Mouse (Mus musculus) liver, adult 2 months (tissue): ENCODE results near the gene Nuak2.

Experiments
- CTCF ChIP-seq: fragments of 200-500 bp; IDR thresholded peaks from 2 replicates; pipeline ENCODE4 v1.5.1; 2011; ENCODE audit warnings: low read depth, low read length, control low read depth
- POLR2A ChIP-seq: fragments of 200-500 bp; IDR thresholded peaks from 2 replicates; pipeline ENCODE4 v1.6.1; 2011; ENCODE audit warnings: low read length, control low read depth; ENCODE audit not compliant: insufficient read depth; ENCODE audit errors: extremely low read depth

DNA sequence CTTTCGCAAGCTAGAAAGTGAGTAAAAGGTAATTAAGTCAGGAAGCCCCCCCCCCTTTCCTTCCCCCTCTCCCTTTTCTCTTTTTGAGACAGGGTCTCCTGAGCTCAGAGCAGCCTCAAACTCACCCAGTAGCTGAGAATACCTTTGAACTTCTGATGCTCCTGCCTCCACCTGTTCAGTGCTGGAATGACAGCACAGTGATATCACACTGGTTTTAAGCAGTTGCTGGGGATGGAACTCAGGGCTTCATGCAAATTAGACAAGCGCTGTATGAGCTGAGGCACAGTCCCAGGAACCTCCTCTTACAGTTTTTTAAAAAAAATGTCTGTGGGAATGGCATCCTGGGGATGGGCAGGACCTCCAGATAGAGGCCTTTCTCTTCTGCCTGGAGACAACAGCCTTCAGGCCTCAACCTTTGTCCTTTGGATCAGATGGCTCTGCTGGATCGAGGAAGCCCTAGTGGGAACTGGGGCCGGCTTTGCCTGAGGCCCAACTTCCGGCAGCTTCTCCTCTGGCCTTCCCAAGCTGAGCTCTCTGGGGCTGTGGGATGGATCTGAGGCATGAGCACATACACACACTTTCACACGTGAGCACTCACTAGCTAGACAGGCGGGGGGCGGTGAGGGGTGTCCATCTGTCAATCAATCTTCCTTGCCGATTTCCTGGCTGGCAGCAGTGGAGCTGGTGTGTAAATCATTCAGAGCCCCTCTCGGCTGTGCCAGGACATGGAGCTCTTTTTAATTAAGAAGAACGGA lies 24.8 kb upstream of the Nuak2 start:
- no peak for TF ChIP-seq CTCF
- no peak for TF ChIP-seq POLR2A
